Mouse (Mus musculus): ENCODE measurements around the gene Mllt1. TPM values are rescaled to one million over a fixed set of nuclear protein-coding genes. Genes with fewer than 3 reads are reported as not detected.

Mllt1 gene
- polyA plus RNA-seq, 2 experiments = 34.5 to 98.3 TPM

- Histone ChIP-seq H3K27ac (replicated peaks; ENCODE audit: low read depth, low read length) (no peak within 1 kb of the TSS), H3K27me3 (ENCODE audit: control insufficient read depth, insufficient read depth, low read length) (no peaks in the 10 kb centered on the region), H3K4me3 (replicated peaks; ENCODE audit: low read length) (no peak within 1 kb of the TSS), H3K9me3 (ENCODE audit: control insufficient read depth, low read length) (no peaks in the 10 kb centered on the region), H3K9ac (ENCODE audit: low read depth, low read length, severe bottlenecking) (no peak within 1 kb of the TSS), H3K4me2 (replicated peaks; ENCODE audit: low read depth, low read length, severe bottlenecking) (no peak within 1 kb of the TSS), H3K36me3 (ENCODE audit: control insufficient read depth, insufficient read depth, low read length) (no peaks in the 10 kb centered on the region), H3K4me1 (ENCODE audit: control insufficient read depth, insufficient read depth, low read length) (no peaks in the 10 kb centered on the region)
- ATAC-seq (ENCODE audit: low FRiP score, low read depth) = no peak
- 80% methylated on average over 12 of the region's 12 CpGs for WGBS
- no peak for DNase-seq (ENCODE audit: low spot score)
- no peak for TF ChIP-seq POLR2A (IDR thresholded peaks at IDR 0.05; ENCODE audit: borderline replicate concordance, extremely low read depth, insufficient read depth, insufficient read length)
Observed at GRCm38 (mm10) chr17:56874936-56875651, 60.1 kb downstream of the Mllt1 start, which contains the start of gene 1700061G19Rik. 1700061G19Rik (plus strand) TSS chr17:56875477.

- no peak within 1 kb of the TSS for H3K27ac ChIP-seq (replicated peaks; ENCODE audit: low read depth, low read length)
- WGBS = 80% methylated on average over 1 of the region's 2 CpGs
- H3K4me1 ChIP-seq (ENCODE audit: control insufficient read depth, insufficient read depth, low read length) = no peaks in the 10 kb centered on the region
- ATAC-seq (ENCODE audit: low FRiP score, low read depth) (no peak), DNase-seq (ENCODE audit: low spot score) (no peak)
- H3K4me3 ChIP-seq (replicated peaks; ENCODE audit: low read length) = no peak within 1 kb of the TSS
- no peak within 1 kb of the TSS for H3K4me2 ChIP-seq (replicated peaks; ENCODE audit: low read depth, low read length, severe bottlenecking)
- H3K9me3 ChIP-seq (ENCODE audit: control insufficient read depth, low read length) = no peaks in the 10 kb centered on the region
- no peaks in the 10 kb centered on the region for H3K36me3 ChIP-seq (ENCODE audit: control insufficient read depth, insufficient read depth, low read length)
- no peak within 1 kb of the TSS for H3K9ac ChIP-seq (ENCODE audit: low read depth, low read length, severe bottlenecking)
- TF ChIP-seq POLR2A (IDR thresholded peaks at IDR 0.05; ENCODE audit: borderline replicate concordance, extremely low read depth, insufficient read depth, insufficient read length) = no peak
- H3K27me3 ChIP-seq (ENCODE audit: control insufficient read depth, insufficient read depth, low read length) = no peaks in the 10 kb centered on the region
Observed at GRCm38 (mm10) chr17:56874237-56874636, 61.0 kb downstream of the Mllt1 start, which contains the start of gene Acsbg2. Acsbg2 (minus strand) TSS chr17:56874447.

GRCm38 (mm10) chr17:56872512-56872911 is 62.7 kb downstream of the Mllt1 start:
- Histone ChIP-seq H3K27ac (replicated peaks; ENCODE audit: low read depth, low read length) (no peak overlapping the region), H3K36me3 (ENCODE audit: control insufficient read depth, insufficient read depth, low read length) (no peaks in the 10 kb centered on the region), H3K4me1 (ENCODE audit: control insufficient read depth, insufficient read depth, low read length) (no peaks in the 10 kb centered on the region), H3K27me3 (ENCODE audit: control insufficient read depth, insufficient read depth, low read length) (no peaks in the 10 kb centered on the region), H3K4me2 (replicated peaks; ENCODE audit: low read depth, low read length, severe bottlenecking) (no peak overlapping the region), H3K4me3 (replicated peaks; ENCODE audit: low read length) (no peak overlapping the region), H3K9ac (ENCODE audit: low read depth, low read length, severe bottlenecking) (no peak overlapping the region), H3K9me3 (ENCODE audit: control insufficient read depth, low read length) (no peaks in the 10 kb centered on the region)
- no peak for ATAC-seq (ENCODE audit: low FRiP score, low read depth)
- no peak for TF ChIP-seq POLR2A (IDR thresholded peaks at IDR 0.05; ENCODE audit: borderline replicate concordance, extremely low read depth, insufficient read depth, insufficient read length)
- DNase-seq (ENCODE audit: low spot score) = no peak
- 74% methylated on average over 7 of the region's 7 CpGs for WGBS

DNA sequence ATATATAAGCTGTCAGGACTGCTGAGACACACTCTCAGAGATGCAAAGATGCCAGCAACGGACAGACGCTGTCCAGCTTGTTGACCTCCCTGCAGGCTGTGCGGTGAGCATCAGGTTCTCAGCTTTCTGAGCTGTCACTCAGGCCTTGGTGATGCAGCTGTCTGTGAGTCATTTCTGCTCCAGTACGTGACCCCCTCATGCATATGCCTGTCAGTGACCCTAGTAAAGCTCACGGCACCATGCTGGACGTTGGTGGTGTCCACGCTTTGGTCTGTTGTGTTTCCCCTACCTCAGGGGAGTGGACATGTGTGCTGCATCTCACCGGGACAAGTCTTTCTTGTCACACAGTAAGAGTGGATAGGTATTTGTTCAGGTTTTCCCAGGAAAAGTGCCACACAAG is 63.4 kb downstream of the Mllt1 start:
- Histone ChIP-seq H3K27me3 (ENCODE audit: control insufficient read depth, insufficient read depth, low read length) (no peaks in the 10 kb centered on the region), H3K4me1 (ENCODE audit: control insufficient read depth, insufficient read depth, low read length) (no peaks in the 10 kb centered on the region), H3K36me3 (ENCODE audit: control insufficient read depth, insufficient read depth, low read length) (no peaks in the 10 kb centered on the region), H3K4me2 (replicated peaks; ENCODE audit: low read depth, low read length, severe bottlenecking) (no peak overlapping the region), H3K9ac (ENCODE audit: low read depth, low read length, severe bottlenecking) (no peak overlapping the region), H3K4me3 (replicated peaks; ENCODE audit: low read length) (no peak overlapping the region), H3K27ac (replicated peaks; ENCODE audit: low read depth, low read length) (no peak overlapping the region), H3K9me3 (ENCODE audit: control insufficient read depth, low read length) (no peaks in the 10 kb centered on the region)
- no peak for TF ChIP-seq POLR2A (IDR thresholded peaks at IDR 0.05; ENCODE audit: borderline replicate concordance, extremely low read depth, insufficient read depth, insufficient read length)
- ATAC-seq (ENCODE audit: low FRiP score, low read depth) (no peak), DNase-seq (ENCODE audit: low spot score) (no peak)
- 75% methylated on average over 8 of the region's 8 CpGs for WGBS

- no peak for TF ChIP-seq POLR2A (IDR thresholded peaks at IDR 0.05; ENCODE audit: borderline replicate concordance, extremely low read depth, insufficient read depth, insufficient read length)
- no peak for DNase-seq (ENCODE audit: low spot score)
- 62% methylated on average over 15 of the region's 15 CpGs for WGBS
Observed at GRCm38 (mm10) chr17:56870287-56870953, 64.8 kb downstream of the Mllt1 start.

More at GRCm38 (mm10) chr17:56870287-56870953, 64.8 kb downstream of the Mllt1 start:
- Histone ChIP-seq H3K4me1 (ENCODE audit: control insufficient read depth, insufficient read depth, low read length) (peaks cover 4% of the 10 kb centered on the region; the same call in 1 of the 2 replicates), H3K27ac (replicated peaks; ENCODE audit: low read depth, low read length) (no peak overlapping the region), H3K4me2 (replicated peaks; ENCODE audit: low read depth, low read length, severe bottlenecking) (no peak overlapping the region), H3K36me3 (ENCODE audit: control insufficient read depth, insufficient read depth, low read length) (no peaks in the 10 kb centered on the region), H3K4me3 (replicated peaks; ENCODE audit: low read length) (no peak overlapping the region), H3K9me3 (ENCODE audit: control insufficient read depth, low read length) (no peaks in the 10 kb centered on the region), H3K27me3 (ENCODE audit: control insufficient read depth, insufficient read depth, low read length) (no peaks in the 10 kb centered on the region), H3K9ac (ENCODE audit: low read depth, low read length, severe bottlenecking) (no peak overlapping the region)
- ATAC-seq (ENCODE audit: low FRiP score, low read depth) = no peak
